Mouse (Mus musculus): ENCODE measurements around the gene Clic6.

DNA sequence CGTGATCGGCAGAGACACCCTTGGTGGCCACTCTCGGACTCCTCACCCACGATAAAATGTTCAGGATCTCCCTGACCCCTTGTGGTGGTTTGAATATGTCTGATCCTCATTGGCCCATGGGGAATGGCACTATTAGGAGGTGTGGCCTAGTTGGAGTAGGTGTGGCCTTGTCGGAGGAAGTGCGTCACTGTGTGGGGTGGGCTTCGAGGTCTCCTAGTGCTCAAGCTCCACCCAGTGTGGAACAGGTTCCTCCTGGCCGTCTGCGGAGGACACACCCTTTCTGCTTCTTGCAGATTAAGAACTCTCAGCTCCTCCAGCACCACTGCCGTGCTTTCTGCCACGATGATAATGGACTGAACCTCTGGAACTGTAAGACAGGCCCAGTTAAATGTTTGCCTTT is 85.7 kb downstream of the Clic6 start:
- no peak for TF ChIP-seq POLR2A (IDR thresholded peaks at IDR 0.05; ENCODE audit: low read depth, low read length)
- TF ChIP-seq CTCF (IDR thresholded peaks at IDR 0.05; ENCODE audit: extremely low read depth, insufficient read depth, insufficient read length, insufficient replicate concordance), result no peak
